In the genomic region with DNA sequence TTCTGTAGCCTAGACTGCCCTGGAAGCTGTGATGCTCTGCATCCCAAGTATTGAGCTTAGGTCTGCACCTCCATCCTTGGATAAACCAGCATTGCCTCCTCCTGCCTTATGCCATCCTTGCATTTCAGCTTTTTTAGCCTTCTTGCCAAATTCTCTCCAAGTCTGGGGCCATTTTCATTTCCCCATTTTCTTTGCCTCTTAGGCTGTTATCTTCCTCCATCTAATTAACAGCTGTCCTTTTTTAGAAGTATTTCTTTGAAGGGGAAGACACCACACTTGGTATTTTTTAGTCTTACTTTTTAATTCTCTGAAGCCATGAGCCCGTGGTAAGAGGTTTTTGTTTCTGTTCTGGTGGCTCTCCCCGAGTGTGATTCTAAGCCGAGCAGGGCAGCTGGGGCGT, we compare ENCODE assay signal across 27 mouse cellular contexts. TPM values are rescaled to one million over a fixed set of nuclear protein-coding genes. Genes with fewer than 3 reads are reported as not detected.
A peak's percentile ranks its signal among the peaks of the same experiment; 100 is the strongest.
DNase-seq lines count a peak whose midpoint lies in the region; ATAC-seq and TF ChIP-seq lines count a peak whose summit lies in the region.
"Had no signal": no experiment of that assay in that cellular context is flagged by ENCODE, and none has a peak within 500 bp of the region (broad histone marks: within the 10 kb centered on the region; RNA-seq: fewer than 3 reads in every experiment).

No protein-coding gene starts in this region.

- no peak for ATAC-seq in liver, embryonic 13.5 days (ENCODE audit: low read depth)
- no peak for ATAC-seq in liver, postnatal 0 days
- ATAC-seq: activated CD4-positive, CD25-positive, alpha-beta regulatory T cell, adult 4 months; forebrain, embryonic 13.5 days; forebrain, embryonic 15.5 days; forebrain, postnatal 0 days; Patski had no signal

- no peaks in the 10 kb centered on the region for H3K9me3 ChIP-seq in liver, embryonic 13.5 days (replicated peaks)
- no peaks in the 10 kb centered on the region for H3K9me3 ChIP-seq in liver, postnatal 0 days (ENCODE audit: low read length)
- H3K9me3 ChIP-seq: embryonic facial prominence, embryonic 10.5 days; embryonic facial prominence, embryonic 12.5 days; forebrain, embryonic 13.5 days; forebrain, embryonic 15.5 days had no signal

- DNase-seq in liver, embryonic 13.5 days: no peak
- DNase-seq in liver, postnatal 0 days: no peak
- peak; percentile 73 for DNase-seq in A20 (ENCODE audit: low read depth, low spot score)
- DNase-seq in right cerebral cortex, postnatal 10 days (ENCODE audit: low spot score in 2 of 2): no peak
- DNase-seq in heart, adult 11 months: no peak
- DNase-seq: adrenal gland, adult 8-10 months; adrenal gland, postnatal 14 days; adrenal gland, postnatal 36 days; cerebellum, adult 11 months; cerebellum, adult 18-20 months; cerebellum, adult 8-10 months; cerebellum, postnatal 10 days; cerebellum, postnatal 25 days; forebrain, postnatal 0 days had no signal

- TF ChIP-seq EP300 in liver, postnatal 0 days (IDR thresholded peaks at IDR 0.05; ENCODE audit: low read depth): no peak

- no peak overlapping the region for H3K4me2 ChIP-seq in liver, embryonic 13.5 days
- no peak overlapping the region for H3K4me2 ChIP-seq in liver, postnatal 0 days (ENCODE audit: low read depth, low read length)
- H3K4me2 ChIP-seq: embryonic facial prominence, embryonic 12.5 days; forebrain, embryonic 13.5 days; forebrain, embryonic 15.5 days had no signal

- H3K4me1 ChIP-seq in liver, embryonic 13.5 days (replicated peaks): peaks cover 58% of the 10 kb centered on the region
- H3K4me1 ChIP-seq in liver, postnatal 0 days (ENCODE audit: insufficient read depth): peaks cover 13% of the 10 kb centered on the region
- H3K4me1 ChIP-seq in bone marrow macrophage, adult 2 months (ENCODE audit: control insufficient read depth, insufficient read depth, low read length): peaks cover 27% of the 10 kb centered on the region

- H3K27me3 ChIP-seq in liver, embryonic 13.5 days: no peaks in the 10 kb centered on the region
- H3K27me3 ChIP-seq in liver, postnatal 0 days (ENCODE audit: insufficient read depth, low read length): no peaks in the 10 kb centered on the region
- H3K27me3 ChIP-seq: embryonic facial prominence, embryonic 12.5 days; forebrain, embryonic 13.5 days; forebrain, embryonic 15.5 days; Patski had no signal

- WGBS in liver, embryonic 13.5 days (ENCODE audit: insufficient replicate concordance): 74% methylated on average over 4 of the region's 4 CpGs
- WGBS in liver, postnatal 0 days (ENCODE audit: insufficient replicate concordance): 77% methylated on average over 4 of the region's 4 CpGs
- WGBS in macrophage (ENCODE audit: missing documents): 10% methylated on average over 4 of the region's 4 CpGs

- no peak overlapping the region for H3K4me3 ChIP-seq in liver, embryonic 13.5 days (replicated peaks)
- H3K4me3 ChIP-seq in liver, postnatal 0 days (ENCODE audit: low read depth, low read length): no peak overlapping the region
- no peak overlapping the region for H3K4me3 ChIP-seq in bone marrow macrophage, adult 2 months (ENCODE audit: insufficient read depth, low read length)
- no peak overlapping the region for H3K4me3 ChIP-seq in macrophage (ENCODE audit: inconsistent target)
- H3K4me3 ChIP-seq: embryonic facial prominence, embryonic 10.5 days; embryonic facial prominence, embryonic 12.5 days; forebrain, embryonic 13.5 days; forebrain, embryonic 15.5 days had no signal

- TF ChIP-seq CTCF in liver, postnatal 0 days (IDR thresholded peaks at IDR 0.05; ENCODE audit: low read depth): no peak
- no peak for TF ChIP-seq CTCF in bone marrow macrophage, adult 2 months (IDR thresholded peaks at IDR 0.05; ENCODE audit: low read depth, low read length)

- no peak overlapping the region for H3K9ac ChIP-seq in liver, embryonic 13.5 days
- H3K9ac ChIP-seq in liver, postnatal 0 days (replicated peaks): no peak overlapping the region
- H3K9ac ChIP-seq: embryonic facial prominence, embryonic 12.5 days; forebrain, embryonic 13.5 days; forebrain, embryonic 15.5 days; forebrain, postnatal 0 days had no signal

- H3K27ac ChIP-seq in liver, embryonic 13.5 days: peak overlapping the region; percentile 2; the same call in 1 of the 2 replicates
- H3K27ac ChIP-seq in liver, postnatal 0 days (ENCODE audit: low read depth): no peak overlapping the region
- peak overlapping the region; percentile 59 for H3K27ac ChIP-seq in bone marrow macrophage, adult 2 months (ENCODE audit: insufficient read depth, low read depth, low read length)
- peak overlapping the region; percentile 19 for H3K27ac ChIP-seq in macrophage
- H3K27ac ChIP-seq: embryonic facial prominence, embryonic 10.5 days; embryonic facial prominence, embryonic 12.5 days; forebrain, embryonic 13.5 days; forebrain, embryonic 15.5 days had no signal

- TF ChIP-seq POLR2A in bone marrow macrophage, adult 2 months (IDR thresholded peaks at IDR 0.05; ENCODE audit: borderline replicate concordance, low read depth, low read length): no peak

- peaks cover 14% of the 10 kb centered on the region for H3K36me3 ChIP-seq in liver, embryonic 13.5 days
- H3K36me3 ChIP-seq in liver, postnatal 0 days (replicated peaks; ENCODE audit: insufficient read depth, low read length): 0 out of 2 replicates have a peak, but pooled peaks cover 4% of the 10 kb centered on the region
- peaks cover 11% of the 10 kb centered on the region; the same call in 1 of the 2 replicates for H3K36me3 ChIP-seq in macrophage (ENCODE audit: inconsistent target)

- H3K79me2 ChIP-seq in macrophage (ENCODE audit: inconsistent target): no peaks in the 10 kb centered on the region

RNA-seq across cellular contexts. Expression of a gene that starts 6.0 kb away (rescaled TPM):
- 11.2 and 11.4 TPM in 2 replicates for polyA plus RNA-seq in liver, embryonic 13.5 days (2015; fragmentation: Nextera tagmentation; extraction: Ambion mirVana)
- 19.2 and 21.1 TPM in 2 replicates for polyA plus RNA-seq in liver, postnatal 0 days (2015; fragmentation: Nextera tagmentation; extraction: Ambion mirVana)
- polyA plus RNA-seq in bone marrow macrophage, adult 2 months (2012; ENCODE audit: insufficient read depth, insufficient read length, missing spikeins): 44.2 and 45.8 TPM in 2 replicates
- total RNA-seq in macrophage (2018; cell fraction: chromatin; rRNA removed): 10 to 100 TPM in 13 of 26 experiments, 1 to 10 TPM in 13; 5.6 to 18.7 (median 9.6) TPM
- 10 to 100 TPM; 20.7 to 47.9 (median 36.3) TPM for total RNA-seq in macrophage (2018; cell fraction: cytosol; rRNA removed)
- total RNA-seq in macrophage (2018; cell fraction: nucleus; rRNA removed): 10 to 100 TPM in 25 of 26 experiments, 1 to 10 TPM in 1; 10.0 to 33.8 (median 19.3) TPM
- 31.3 to 38.6 TPM (median 33.4 TPM) in 3 replicates for polyA plus RNA-seq in macrophage (2018)

RNA-seq across cellular contexts. Expression of a gene that starts 12.8 kb away (rescaled TPM):
- polyA plus RNA-seq in liver, embryonic 13.5 days (2015; fragmentation: Nextera tagmentation; extraction: Ambion mirVana): 8.4 and 9.0 TPM in 2 replicates
- polyA plus RNA-seq in liver, postnatal 0 days (2015; fragmentation: Nextera tagmentation; extraction: Ambion mirVana): 5.5 and 7.3 TPM in 2 replicates
- polyA plus RNA-seq in bone marrow macrophage, adult 2 months (2012; ENCODE audit: insufficient read depth, insufficient read length, missing spikeins): 28.2 and 30.1 TPM in 2 replicates
- total RNA-seq in macrophage (2018; cell fraction: chromatin; rRNA removed): 10 to 100 TPM; 26.9 to 77.9 (median 54.2) TPM
- 10 to 100 TPM in 24 of 26 experiments, 1 to 10 TPM in 2; 9.5 to 20.2 (median 15.4) TPM for total RNA-seq in macrophage (2018; cell fraction: cytosol; rRNA removed)
- total RNA-seq in macrophage (2018; cell fraction: nucleus; rRNA removed): 10 to 100 TPM; 18.5 to 54.6 (median 32.5) TPM
- polyA plus RNA-seq in macrophage (2018): 11.6 to 14.1 TPM (median 12.7 TPM) in 3 replicates

RNA-seq across cellular contexts. Expression of a gene that starts 19.3 kb away (rescaled TPM):
- polyA plus RNA-seq in liver, embryonic 13.5 days (2015; fragmentation: Nextera tagmentation; extraction: Ambion mirVana): 3.1 and 3.3 TPM in 2 replicates
- polyA plus RNA-seq in liver, postnatal 0 days (2015; fragmentation: Nextera tagmentation; extraction: Ambion mirVana): 1.6 and 1.9 TPM in 2 replicates
- 11.9 and 16.5 TPM in 2 replicates for polyA plus RNA-seq in bone marrow macrophage, adult 2 months (2012; ENCODE audit: insufficient read depth, insufficient read length, missing spikeins)
- 10 to 100 TPM; 16.6 to 56.4 (median 42.0) TPM for total RNA-seq in macrophage (2018; cell fraction: chromatin; rRNA removed)
- total RNA-seq in macrophage (2018; cell fraction: cytosol; rRNA removed): 10 to 100 TPM in 15 of 26 experiments, 1 to 10 TPM in 11; 6.9 to 16.6 (median 11.3) TPM
- 10 to 100 TPM; 12.2 to 39.3 (median 27.5) TPM for total RNA-seq in macrophage (2018; cell fraction: nucleus; rRNA removed)
- polyA plus RNA-seq in macrophage (2018): 4.9 to 11.8 TPM (median 5.8 TPM) in 3 replicates

RNA-seq across cellular contexts. Expression of a gene that starts 21.8 kb away (rescaled TPM):
- not detected in 2 replicates for polyA plus RNA-seq in liver, embryonic 13.5 days (2015; fragmentation: Nextera tagmentation; extraction: Ambion mirVana)
- 0.26 TPM in 1 of 2 replicates, not detected in the other for polyA plus RNA-seq in liver, postnatal 0 days (2015; fragmentation: Nextera tagmentation; extraction: Ambion mirVana)
- not detected in 2 replicates for polyA plus RNA-seq in bone marrow macrophage, adult 2 months (2012; ENCODE audit: insufficient read depth, insufficient read length, missing spikeins)
- total RNA-seq in macrophage (2018; cell fraction: chromatin; rRNA removed): 10 to 100 TPM in 1 of 26 experiments, 1 to 10 TPM in 9, under 1 TPM in 4, not detected in 12; 0.47 to 11.1 (median 2.4) TPM
- 1 to 10 TPM in 24 of 26 experiments, under 1 TPM in 1, not detected in 1; 0.71 to 5.1 (median 2.8) TPM for total RNA-seq in macrophage (2018; cell fraction: cytosol; rRNA removed)
- total RNA-seq in macrophage (2018; cell fraction: nucleus; rRNA removed): 1 to 10 TPM in 11 of 26 experiments, under 1 TPM in 1, not detected in 14; 0.84 to 8.0 (median 2.8) TPM
- polyA plus RNA-seq in macrophage (2018): 0.49 to 3.2 TPM (median 0.57 TPM) in 3 replicates
- polyA plus RNA-seq: activated CD4-positive, CD25-positive, alpha-beta regulatory T cell, adult 4 months; brain, embryonic 14.5 days; cortical plate, adult 2 months; embryonic facial prominence, embryonic 10.5 days; embryonic facial prominence, embryonic 12.5 days; embryonic facial prominence, embryonic 14.5 days; forebrain, embryonic 11.5 days; forebrain, embryonic 13.5 days; forebrain, embryonic 15.5 days; forebrain, postnatal 0 days had no signal

RNA-seq across cellular contexts. Expression of a gene that starts 31.7 kb away (rescaled TPM):
- polyA plus RNA-seq in liver, embryonic 13.5 days (2015; fragmentation: Nextera tagmentation; extraction: Ambion mirVana): 0.07 and 0.16 TPM in 2 replicates
- polyA plus RNA-seq in liver, postnatal 0 days (2015; fragmentation: Nextera tagmentation; extraction: Ambion mirVana): not detected in 2 replicates
- polyA plus RNA-seq in bone marrow macrophage, adult 2 months (2012; ENCODE audit: insufficient read depth, insufficient read length, missing spikeins): not detected in 2 replicates
- not detected for total RNA-seq in macrophage (2018; cell fraction: chromatin; rRNA removed)
- total RNA-seq in macrophage (2018; cell fraction: cytosol; rRNA removed): under 1 TPM in 1 of 26 experiments, not detected in 25; 0.05 TPM
- not detected for total RNA-seq in macrophage (2018; cell fraction: nucleus; rRNA removed)
- not detected in 3 replicates for polyA plus RNA-seq in macrophage (2018)
- total RNA-seq: adrenal gland, adult 18-20 months; adrenal gland, adult 8-10 months; adrenal gland, postnatal 14 days; adrenal gland, postnatal 36 days; forebrain, postnatal 0 days had no signal
- polyA plus RNA-seq: activated CD4-positive, CD25-positive, alpha-beta regulatory T cell, adult 4 months; brain, embryonic 14.5 days; cortical plate, adult 2 months; forebrain, postnatal 0 days had no signal
